Mouse (Mus musculus) urinary bladder, adult 2 months (tissue): Measurements from ENCODE around the gene Car1. TPM values are rescaled to one million over a fixed set of nuclear protein-coding genes. Genes with fewer than 3 reads are reported as not detected.
"Not testable (repeated sequence)": the region's sequence is repeated elsewhere in the genome, so short reads cannot be mapped to it uniquely, and the experiment has no call there.

Experiments used
- DNase-seq: peaks from one replicate; pipeline ENCODE4 v3.0.0; 2022; ENCODE audit warnings: low spot score
- polyA plus RNA-seq: library from polyadenylated mRNA; depleted of rRNA; stranded (reverse); fragments of >200 nt; gene quantifications from 2 replicates; pipeline ENCODE4 v1.2.3, GENCODE M21; 2012; rRNA removed

The Car1 gene
- polyA plus RNA-seq: 0.21 TPM in 2 replicates

DNA sequence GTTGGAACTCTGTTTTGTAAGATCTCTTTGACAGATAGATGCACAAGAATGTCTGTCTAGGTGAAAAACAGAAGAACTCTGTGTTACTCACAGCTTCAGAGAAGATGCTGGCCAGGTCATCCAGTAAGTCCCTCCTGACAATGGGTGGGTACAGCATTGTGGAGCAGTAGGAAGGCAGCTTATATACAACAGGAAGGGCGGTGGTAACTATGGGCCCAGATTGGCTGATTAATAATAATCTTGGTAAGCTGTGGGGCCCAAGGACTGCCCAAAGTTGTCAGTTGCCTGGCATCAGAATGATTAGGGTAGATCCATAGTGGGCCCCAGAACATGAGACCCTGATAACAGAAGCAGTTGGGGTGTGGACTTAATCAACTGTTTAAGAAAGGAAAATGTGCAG, at the start of gene Car1:
Gene Car1, minus strand, starts transcription at position 158 of the 400 bp plus-strand sequence.
- DNase-seq: no peak

DNA sequence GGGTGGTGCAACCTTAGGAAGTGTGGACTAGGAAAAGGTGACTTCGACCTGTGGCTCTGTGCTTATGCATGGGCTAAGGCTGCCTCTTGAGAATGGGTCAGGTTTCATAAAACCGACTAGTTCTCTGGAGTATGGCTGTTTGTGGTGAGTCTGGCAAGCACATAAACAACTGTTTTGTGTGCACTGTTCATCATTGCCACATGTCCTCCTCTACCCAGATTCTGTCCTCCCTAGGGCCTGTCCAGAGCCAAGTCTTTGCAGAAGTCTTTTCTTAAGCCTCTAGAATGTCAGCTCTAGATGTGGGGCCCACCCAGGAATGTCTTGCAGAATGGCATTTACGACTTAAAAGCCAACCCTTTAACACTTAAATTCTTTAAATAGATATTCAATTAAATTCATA, 49.7 kb upstream of the Car1 start:
- no peak for DNase-seq

DNA sequence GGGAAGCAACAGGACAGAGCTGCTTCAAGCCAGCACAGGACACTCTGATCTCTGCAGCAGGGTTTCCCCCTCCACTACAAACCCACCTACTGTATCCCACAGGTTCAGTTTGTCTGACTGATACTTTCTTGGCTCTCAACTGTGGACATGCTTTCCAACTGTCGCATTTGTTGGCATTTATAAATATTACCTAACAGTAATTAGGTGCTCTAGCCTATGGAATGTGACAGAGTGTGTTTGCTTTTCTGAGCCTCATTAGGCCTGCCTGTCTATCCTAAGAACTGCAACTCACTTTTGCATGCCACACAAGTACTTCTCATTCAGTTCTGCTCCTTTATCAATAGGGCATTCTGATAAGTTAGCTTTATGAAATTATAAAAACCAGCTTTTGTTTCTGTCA, 46.3 kb upstream of the Car1 start:
- no peak for DNase-seq

GRCm38 (mm10) chr3:14853966-14854365, 45.8 kb upstream of the Car1 start:
- no peak for DNase-seq

GRCm38 (mm10) chr3:14848587-14849254, 40.6 kb upstream of the Car1 start:
- DNase-seq: no peak

- no peak for DNase-seq
Measured at GRCm38 (mm10) chr3:14839466-14840118, 31.4 kb upstream of the Car1 start.

DNA sequence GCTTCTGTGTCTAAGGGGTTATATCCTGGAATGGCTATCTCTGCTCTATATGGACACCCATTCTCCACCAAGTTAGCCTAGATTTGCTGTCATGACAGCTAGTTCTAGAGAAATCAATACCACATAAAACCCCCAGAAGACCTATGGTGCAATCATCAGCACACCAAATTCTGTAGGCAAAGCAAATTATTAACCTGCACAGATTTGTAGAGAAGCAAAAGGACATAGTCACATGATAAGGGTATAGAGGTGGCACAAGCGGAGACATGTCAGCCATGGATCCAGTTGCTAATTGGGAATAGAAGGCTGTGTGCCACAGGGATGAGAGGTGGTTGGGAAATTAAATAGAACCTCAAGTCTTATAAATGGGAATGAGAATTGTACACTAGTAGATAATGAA, 30.8 kb upstream of the Car1 start:
- DNase-seq: no peak

DNA sequence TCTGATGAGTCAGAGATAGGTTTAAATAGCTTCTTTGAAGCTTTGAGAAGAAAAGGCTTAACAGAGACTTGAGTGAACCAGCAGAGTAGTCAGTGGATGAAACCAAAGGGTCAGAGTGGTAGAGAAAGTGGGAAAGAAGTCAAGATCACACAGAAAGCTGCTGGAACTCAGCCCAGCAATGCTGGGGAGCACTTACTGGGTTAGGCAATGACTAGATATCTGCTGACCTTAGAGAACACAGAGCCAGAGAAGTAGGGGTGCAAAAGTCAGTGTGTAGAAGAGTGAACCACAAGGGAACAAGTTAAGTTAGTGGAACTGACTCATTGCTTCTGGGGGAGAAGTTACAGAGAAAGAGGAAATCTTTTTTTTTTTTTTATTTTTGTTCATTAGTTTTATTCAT, 24.6 kb upstream of the Car1 start:
- DNase-seq: no peak

DNA sequence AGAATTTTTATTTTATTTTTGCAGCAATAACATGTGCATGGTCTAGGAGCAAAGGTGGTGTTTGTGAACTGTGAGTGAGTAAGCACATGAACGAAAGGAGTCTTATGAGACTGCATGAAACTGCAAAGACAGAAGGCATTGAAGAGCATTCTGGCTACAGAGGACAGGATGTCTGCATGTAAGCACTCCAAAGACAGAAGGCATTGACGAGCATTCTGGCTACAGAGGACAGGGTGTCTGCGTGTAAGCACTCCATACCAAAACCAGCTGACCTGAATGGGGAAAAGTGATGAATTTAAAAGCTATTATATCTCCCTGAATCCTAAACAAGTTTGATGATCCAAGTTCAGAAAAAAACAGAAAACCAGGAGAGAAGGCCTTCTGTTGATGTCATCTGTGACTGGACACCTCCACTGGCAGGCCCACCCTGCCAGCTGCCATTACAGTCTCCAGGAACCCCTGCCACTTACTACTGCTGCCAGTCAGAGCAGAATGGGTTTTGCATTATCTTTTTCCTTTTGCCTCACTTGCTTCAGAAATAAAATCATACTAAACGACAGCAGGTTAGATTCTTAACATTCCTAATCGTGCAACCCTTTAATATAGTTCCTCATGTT, 23.2 kb upstream of the Car1 start:
- DNase-seq: no peak

- no peak for DNase-seq
Measured at GRCm38 (mm10) chr3:14828896-14829295, 20.7 kb upstream of the Car1 start.

DNA sequence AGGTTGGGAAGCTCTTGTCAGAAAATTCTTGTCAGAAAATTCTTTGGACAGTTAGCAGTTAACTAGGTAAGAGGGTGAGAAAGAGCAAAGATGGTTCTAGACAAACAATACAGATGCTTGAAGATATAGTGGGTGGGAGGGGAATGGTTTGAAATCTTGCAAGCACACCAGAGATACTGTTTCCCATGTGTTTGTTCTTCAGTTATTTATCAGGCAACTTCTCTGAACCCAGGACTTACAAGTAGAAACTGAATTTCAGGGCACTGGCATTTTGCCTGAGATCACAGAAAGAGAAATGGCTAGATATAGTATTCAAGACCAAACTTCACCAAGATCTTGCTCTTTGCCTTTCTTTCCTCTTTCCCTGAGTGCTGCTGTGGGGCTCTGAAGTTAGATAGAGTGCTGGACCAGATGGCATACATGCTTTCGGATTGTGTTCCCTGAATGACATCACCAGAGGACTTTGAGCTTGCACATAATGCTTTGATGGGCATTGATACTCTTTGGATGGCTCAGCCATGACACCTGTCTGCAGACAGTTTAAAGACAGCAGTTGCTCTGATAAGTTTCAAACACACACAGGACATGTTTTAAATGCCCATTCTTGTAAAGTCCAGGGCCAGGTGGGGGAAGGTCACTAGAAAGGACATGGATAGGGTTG, 11.8 kb upstream of the Car1 start:
- no peak for DNase-seq

GRCm38 (mm10) chr3:14815396-14815795, 7.2 kb upstream of the Car1 start:
- DNase-seq: not testable (repeated sequence)

GRCm38 (mm10) chr3:14806702-14807101, 1.5 kb downstream of the Car1 start:
- DNase-seq: no peak

DNA sequence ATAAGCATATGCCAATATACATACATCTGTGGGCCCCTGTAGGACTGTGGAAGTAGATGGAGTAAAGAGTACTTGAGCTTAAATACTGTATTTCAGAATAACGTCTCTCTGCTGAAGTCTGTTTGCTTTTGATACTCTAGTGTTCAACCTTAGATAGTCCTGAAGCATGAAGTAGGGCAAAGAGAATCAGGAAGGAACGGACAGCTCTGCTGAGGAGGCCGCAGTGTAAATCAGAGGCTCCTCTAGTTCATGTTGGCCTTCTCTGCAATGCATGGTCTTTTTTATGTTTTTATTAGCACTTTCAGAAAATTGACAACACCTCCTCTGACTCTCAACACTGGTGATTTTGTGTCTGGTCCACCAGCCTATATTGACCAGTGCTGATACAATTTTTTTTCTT, 2.2 kb downstream of the Car1 start:
- DNase-seq: no peak

DNA sequence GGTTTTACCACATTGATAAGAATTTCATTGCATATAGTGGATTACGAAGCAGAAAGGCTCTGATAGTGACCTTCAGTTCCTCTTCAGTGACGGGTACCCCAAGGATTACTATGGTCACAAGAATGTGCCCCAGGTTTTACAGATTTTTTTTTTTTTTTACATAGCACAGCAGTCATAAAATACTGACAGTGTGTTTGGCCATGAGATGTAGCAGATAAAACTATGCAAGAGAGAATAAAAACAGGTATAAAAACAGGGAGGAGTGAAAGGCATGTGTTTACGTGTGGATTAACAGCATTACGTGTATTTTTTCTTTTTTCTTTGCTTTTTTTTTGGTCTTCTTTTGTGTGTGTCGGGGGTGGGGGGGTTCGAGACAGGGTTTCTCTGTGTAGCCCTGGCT, 3.3 kb downstream of the Car1 start:
- DNase-seq: no peak

GRCm38 (mm10) chr3:14797069-14797468, 11.1 kb downstream of the Car1 start:
- DNase-seq: no peak

DNA sequence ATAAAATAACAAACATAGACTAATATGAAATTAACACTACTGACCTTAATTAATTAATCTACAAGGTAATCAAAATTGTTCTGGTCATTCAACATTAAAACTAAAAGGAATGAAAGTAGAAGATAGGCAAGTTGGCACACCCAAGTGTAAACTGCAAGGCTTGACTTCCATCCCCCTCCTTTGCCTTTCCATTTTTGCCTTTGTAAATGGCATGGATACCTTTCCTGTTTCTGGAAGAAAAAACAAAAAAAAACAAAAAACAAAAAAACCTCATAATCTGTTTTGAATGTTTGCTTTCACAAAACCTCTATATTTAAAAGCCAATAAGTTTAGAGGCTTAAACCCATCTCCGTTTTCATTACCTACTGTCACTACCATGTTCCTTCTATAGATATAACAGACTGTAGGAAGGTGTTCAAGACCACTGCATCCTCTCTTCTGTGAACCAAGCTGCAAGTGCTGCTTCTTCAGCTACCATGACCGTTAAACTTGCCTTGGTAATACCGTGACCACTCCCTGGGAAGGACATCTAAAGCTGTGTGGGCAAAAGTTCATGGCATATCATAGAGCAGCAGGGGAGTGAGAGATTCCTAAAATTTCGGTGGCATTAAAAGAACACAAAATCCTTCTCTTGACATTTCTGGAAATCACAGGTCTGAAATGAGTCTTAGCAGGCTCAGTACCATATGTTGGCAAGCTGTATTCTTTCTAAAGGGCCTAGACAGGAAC, 12.7 kb downstream of the Car1 start:
- no peak for DNase-seq

GRCm38 (mm10) chr3:14792032-14792431, 16.1 kb downstream of the Car1 start:
- no peak for DNase-seq

DNA sequence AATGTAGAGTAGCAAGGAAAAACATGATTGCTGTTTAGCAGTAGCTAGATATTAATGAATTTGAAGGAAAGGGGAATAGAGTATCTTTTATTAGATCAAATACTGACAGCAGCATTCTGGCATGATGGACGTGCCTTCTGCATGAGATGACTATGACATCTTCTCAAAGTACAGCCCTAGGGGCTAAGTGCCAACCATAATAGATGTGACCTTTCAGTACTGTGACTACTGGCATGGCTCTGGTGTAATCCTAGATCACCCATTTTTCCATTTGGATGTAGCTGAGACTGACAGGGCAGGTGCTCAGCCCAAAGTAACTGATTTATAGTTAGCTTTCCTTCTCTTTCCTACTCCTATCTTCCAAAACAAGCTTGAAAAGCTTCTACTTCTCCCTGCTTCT, 20.6 kb downstream of the Car1 start:
- no peak for DNase-seq

- no peak for DNase-seq
Measured at GRCm38 (mm10) chr3:14787136-14787535, 21.0 kb downstream of the Car1 start.

DNA sequence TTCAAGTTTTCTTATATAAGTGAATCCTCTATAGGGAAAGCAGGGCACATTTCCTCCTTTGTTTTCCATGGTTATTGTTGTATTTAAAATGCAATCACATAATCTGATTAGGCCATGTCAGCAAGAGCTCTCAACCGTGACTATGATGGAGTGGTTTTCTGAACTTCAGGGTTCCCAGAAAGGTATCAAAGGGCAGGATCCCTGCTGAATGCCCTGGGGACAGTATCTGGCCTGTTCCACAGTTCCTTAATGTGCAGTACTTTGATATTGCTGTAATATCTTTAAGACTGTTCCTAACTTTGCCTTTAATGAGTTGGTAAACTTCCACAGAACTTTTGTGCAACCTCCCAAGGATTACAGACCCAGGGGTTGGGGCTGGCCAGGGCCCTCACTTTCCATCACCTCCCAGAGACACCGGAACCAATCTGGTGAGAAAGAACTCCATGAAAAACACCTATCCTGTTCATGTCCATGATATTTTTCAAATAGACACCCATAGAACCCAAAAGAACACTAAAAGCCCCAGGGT, 21.6 kb downstream of the Car1 start:
- DNase-seq: no peak

- DNase-seq: no peak
Measured at GRCm38 (mm10) chr3:14785353-14785752, 22.8 kb downstream of the Car1 start.
